Mouse (Mus musculus) frontal cortex, postnatal 10 days (tissue): ENCODE measurements around the gene Bhlhe41.

Experiments used
- DNase-seq, 2 experiments: peaks; one replicate each; pipeline ENCODE4 v3.0.0; 2022; ENCODE audit warnings: low spot score in 2 of 2, mixed read lengths in 1 of 2

Gene Bhlhe41

DNA sequence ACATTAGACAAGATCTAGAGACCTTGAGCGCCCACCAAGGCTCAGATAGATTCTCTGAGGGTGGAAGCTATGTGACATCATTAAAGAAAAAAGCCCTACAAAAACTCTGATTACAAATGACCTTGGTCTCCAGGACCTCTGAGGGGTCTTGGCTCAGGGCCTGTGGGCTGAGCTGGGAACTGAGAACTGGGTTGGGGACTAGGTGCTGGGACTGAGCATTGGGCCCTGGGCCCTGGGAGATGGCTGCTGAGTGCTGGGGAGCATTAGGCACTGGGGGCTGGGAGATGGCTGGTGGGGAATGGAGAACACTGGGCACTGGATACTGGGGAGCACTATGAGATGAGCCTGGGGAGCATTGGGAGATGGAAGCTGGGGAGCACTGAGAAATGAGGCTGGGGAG lies 19.3 kb downstream of the Bhlhe41 start:
- no peak for DNase-seq

DNA sequence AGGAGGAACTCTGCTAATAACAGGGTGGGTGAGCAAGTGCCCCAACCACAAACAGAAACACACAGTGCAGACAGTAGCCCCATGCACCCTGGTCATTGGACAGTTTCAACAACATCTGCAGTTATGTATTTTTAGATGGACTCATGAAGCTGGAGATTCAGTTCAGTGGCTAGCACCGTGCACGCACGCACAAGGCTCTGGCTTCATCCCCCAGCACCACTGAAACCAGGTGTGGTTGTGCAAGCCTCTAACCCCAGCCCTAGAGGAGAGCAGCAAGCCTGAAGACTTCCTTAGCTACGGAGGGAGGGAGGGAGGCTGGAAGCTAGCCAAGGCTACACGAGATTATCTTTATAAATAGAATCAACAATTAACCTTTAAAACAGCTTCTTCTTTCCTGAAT lies 19.7 kb downstream of the Bhlhe41 start:
- no peak for DNase-seq

DNA sequence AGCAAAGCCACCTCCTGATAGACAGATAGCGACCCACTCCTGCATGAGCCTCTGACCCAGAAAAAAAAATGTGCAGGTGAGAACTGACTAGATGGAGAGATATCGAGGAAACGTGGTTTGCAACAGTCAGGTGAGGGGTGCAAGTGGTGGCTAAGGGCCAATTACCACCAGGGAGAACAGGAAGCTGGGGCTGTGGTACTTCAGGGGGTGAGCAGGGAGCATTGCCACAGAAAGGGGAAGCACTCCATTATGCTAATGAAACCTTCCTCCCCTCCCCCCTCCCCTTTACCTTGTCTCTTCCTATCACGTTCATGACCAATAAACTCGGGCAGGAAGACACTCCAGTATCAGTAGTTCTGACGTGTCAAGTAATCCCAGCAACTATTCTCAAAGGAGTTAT lies 30.0 kb downstream of the Bhlhe41 start:
- DNase-seq, result no peak

DNA sequence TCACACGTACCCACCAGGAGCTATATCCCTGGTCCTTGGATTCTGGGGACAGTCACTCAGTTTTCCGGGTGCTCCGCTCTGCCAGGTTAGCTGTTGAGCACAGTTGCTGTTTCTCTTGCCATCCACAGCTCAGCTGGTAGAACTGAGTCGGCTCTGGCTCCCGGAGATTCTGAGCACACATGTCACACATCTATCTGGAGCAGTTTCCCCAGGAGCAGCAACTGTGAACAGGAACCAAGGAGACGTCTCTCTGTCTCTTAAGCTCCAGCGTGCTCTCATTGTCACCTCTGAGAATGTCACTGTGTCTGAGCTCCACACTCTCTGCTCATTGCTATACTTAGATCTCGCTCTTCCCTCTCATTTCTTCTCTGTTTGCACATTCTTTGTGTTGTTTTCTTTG lies 32.4 kb downstream of the Bhlhe41 start:
- DNase-seq, result no peak

DNA sequence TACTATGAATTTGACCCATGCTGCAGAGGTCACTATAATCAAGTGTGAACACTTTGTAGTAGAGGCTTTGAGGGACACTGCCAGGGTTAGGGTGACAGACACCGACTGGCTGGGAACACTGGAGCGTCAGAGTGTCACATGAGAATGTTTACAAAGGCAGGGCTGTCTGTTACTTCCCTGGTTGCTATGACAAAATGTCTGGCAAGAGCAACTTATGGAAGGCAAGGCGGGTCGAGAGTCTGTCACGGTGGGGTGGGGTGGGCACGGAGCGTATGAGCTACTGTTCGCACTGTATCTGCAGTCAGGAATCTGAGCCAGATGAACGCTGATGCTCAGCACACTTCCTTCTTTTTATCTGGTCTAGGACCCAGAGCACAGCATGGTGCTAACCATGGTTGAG lies 34.7 kb downstream of the Bhlhe41 start:
- no peak for DNase-seq

DNA sequence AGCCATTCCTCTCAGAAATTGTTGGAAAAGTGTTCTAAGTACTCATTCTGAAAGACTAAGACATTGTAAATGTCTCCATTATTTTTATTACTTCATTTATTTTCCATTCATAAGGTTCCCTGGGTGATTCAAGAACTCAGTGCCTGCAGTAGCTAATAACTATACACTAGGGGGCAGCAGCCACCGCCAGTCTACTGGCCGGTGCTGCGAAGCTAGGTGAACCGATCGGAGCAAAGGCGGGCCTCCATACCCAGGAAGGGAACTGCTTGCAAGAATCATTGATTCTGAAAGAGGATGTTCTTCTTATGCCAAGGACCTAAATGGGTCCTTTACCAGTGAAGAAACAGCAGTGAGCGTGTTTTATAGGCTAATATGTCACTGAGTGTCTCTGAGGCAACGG lies 35.2 kb downstream of the Bhlhe41 start:
- DNase-seq, result peak; percentile 44 to 71

DNA sequence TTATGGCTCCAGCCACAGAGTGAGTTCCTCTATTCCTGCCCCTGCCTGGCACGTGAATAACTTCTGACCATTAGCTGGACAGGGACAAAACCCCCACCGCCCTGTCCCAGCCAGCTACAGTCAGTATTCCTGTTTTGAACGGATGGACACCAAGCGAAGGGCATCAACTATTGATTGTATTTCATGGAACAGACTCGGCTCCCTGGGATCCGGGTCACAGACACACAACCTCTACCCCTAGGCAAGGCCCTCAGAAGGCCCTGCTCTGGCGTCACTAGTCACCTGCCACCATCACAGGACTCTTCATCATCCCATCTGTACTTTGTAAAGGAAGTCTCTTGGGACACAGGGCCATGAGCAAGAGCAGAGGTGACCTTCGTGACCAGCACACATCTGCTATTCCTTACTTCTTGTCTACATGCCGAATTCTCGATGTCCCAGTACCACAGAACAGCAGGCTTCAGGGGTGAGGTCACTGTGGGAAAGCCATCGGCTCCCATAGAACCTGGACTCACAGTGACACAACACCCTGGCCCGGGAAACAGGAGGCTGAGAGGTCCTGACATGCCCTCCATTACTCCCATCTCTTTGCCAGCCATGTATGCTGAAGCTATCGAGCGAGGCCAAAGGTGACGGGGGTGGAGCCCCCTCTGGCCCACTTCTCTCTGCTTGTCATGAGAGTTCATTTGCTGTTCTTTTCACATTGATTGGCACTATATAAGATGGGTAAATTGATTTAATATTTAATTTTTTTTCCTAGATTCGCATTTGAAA lies 36.1 kb downstream of the Bhlhe41 start:
- DNase-seq, result no peak

DNA sequence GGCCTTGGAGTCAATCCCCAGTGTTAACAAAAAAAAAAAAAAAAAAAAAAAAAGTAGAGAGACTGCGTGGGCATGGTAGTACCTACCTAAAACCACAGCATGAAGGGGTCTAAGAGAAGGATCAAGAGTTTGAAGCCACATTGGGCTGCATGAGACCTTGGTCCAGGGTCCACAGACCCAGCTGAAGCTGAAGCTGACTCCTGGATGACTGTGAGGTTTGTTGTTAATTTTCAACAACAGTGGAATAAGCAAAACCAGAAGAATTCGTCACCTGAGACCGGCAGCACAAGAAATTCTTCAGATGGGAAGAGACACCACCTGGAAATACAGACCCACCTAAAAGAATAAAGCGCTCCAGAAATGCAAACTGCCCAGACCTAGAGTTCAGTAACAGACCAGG lies 39.1 kb downstream of the Bhlhe41 start:
- no peak for DNase-seq

DNA sequence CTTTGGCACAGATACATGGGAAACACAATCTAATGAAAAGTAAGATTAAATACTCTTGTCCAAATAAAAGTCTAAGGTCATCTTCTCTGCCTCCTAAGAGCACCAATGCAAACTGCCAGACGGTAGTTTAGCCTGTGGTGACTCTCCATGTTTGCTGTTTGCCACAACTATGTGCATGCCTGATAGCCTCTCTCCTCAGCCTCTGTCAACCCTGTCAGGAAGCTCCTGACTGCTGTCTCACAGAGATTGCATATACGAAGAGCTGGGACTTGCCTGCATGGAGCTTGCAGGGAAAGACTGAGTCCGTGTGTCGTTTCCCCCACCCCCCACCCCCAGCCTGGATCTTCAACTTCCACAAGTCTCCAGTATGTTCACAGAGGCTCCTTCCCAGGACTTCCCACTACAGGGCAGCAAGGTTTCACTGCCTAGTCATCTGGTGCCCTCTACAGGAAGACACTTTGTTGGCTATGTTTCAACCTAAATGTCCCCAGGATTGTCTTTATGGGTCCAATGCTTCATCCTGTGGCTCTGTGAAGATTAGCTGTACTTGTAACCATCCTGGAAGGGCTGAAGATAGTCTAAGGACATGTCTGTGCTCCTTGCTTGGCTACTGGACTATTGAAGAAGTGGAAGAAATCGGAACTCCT lies 41.6 kb downstream of the Bhlhe41 start:
- DNase-seq, result no peak

DNA sequence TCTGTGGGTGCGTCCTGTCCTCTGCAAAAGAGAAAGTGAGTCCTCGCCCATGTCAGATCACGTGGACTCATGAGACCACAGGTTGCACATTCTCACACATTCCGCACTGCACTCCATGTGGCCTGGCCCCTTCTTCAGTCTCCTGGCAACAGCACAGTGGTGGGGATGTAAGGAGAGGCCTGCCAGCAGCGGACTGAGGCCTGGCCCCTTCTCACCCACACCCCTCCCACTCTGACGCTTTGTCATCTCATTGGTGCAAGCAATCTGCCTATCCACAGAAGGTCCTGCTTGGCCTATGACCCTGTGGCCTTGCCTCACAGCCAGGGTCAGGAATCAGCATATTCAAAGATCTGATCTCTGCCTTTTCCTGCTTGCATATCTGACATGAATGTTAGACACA lies 42.3 kb downstream of the Bhlhe41 start:
- DNase-seq, result no peak

DNA sequence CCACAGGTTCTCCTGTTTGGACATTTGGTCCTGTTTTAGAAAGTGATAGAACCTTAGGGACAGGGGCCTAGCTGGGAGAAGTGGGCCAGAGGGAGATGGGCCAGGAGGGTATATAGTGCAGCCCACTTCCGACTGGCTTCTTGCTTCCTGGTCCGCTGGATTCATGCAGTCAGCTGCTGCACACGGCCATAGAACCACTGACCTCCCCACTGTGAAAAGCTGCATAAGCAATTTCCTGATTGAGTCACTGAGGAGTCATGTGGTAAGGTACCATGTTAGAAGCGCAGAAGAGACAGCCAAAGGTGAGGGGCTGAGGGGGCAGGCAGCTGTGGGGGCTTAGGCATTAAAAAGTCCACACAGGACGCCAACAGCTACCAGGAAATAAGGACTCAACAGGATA lies 43.1 kb downstream of the Bhlhe41 start:
- no peak for DNase-seq

DNA sequence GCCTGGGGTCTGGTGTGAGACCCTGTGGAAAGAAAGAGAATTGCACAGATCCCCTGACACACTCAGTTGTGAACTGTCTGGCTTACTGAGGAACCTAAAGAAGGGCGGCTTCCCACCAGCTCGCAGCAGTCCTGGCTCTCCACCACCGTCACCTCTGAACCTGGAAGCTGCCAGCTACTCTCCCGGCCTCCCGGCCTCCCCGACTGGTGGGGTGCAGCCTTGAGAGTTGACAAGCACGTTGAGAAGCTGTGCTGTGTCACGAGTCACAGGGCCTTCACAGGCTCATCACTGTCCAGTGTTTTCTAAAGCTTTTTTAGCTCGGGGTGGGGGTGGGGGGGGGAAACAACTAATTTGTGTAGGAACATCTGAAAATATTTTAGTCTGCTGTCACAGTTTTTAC lies 46.2 kb downstream of the Bhlhe41 start:
- DNase-seq, result no peak

DNA sequence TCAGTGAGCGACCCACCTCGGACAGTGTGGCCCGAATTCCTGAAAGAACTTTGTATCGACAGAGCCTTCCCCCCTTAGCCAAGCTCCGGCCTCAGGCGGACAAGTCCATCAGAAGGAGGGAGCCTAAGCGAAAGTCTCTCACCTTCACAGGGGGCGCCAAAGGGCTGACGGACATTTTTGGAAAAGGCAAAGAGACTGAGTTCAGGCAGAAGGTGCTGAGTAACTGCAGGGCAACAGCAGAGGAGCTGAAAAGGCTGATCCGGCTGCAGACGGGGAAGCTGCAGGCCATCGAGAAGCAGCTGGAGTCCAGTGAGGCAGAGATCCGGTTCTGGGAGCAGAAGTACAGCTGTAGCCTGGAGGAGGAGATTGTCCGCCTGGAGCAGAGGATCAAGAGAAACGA lies 50.2 kb downstream of the Bhlhe41 start:
- no peak for DNase-seq

DNA sequence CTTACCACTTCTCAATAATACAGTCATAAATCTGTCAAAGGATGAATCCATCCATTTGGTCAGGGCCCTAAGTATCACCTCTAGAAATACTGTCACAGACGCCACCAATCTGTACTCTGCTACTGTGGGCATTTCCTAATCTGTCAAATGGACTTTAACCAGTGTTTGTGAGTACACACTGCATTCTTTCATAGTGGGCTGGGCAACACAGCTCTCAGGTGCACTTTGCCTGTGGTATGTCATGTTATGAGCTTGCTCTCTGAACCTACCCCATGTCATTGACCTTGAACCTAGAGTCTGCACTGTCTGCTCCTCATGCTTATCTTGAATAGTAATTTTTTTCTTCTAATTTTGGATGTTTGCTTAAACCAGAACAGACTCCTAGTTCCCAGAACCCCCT lies 54.2 kb downstream of the Bhlhe41 start:
- no peak for DNase-seq

DNA sequence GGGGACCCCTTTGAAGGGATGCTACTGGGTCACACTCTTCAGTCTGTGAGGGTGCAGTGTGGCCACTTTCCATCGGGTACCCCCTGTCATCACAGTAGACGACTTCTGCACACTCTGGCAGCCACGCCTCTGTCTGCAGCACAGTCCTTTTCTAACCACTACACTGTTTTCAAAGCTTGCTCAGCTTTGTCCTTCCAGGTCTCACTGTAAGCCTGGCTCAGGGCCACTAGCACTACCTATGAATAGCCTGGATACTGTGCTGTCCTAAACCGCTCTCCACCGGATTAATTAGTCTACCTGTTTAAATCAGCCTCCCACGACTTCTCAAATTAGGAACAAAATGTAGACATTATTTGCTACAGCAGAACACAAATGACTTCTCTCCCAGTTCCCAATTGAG lies 55.3 kb downstream of the Bhlhe41 start:
- no peak for DNase-seq

DNA sequence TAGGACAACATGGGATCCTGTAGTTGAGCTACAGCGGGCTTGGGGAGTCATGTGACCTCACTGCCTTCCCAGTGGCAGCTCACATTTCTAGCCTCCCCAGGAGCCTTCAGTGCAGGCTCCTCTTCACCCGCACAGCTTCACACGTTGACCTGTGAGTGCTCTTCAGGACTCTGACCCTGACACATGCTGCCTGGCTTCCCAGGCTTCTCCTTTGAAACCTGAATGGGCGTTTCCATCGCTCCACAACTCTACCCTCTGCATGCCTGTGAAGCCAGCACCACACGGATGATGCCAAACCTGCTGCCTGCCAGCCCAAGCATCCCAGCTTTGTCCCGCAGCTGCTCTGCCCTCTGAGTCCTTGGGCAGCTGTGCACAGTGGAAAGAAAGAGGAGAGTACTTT lies 55.8 kb downstream of the Bhlhe41 start:
- DNase-seq, result no peak
